Mouse (Mus musculus): Measurements from ENCODE around the gene 4930544D05Rik. TPM values are rescaled to one million over a fixed set of nuclear protein-coding genes. Genes with fewer than 3 reads are reported as not detected.
A peak's percentile ranks its signal among the peaks of the same experiment; 100 is the strongest.

Gene 4930544D05Rik
- polyA plus RNA-seq, 1 experiment from 2014 or later = not detected

- TF ChIP-seq EP300 (optimal IDR thresholded peaks at IDR 0.05) (no peak), CTCF (IDR thresholded peaks at IDR 0.05; ENCODE audit: low read depth) (no peak)
- DNase-seq (ENCODE audit: low spot score) = peak; percentile 15
- Histone ChIP-seq H3K36me3 (ENCODE audit: control insufficient read depth, insufficient read depth, low read length) (no peaks in the 10 kb centered on the region), H3K27ac (replicated peaks) (no peak within 1 kb of the TSS), H3K4me2 (replicated peaks; ENCODE audit: low read depth) (no peak within 1 kb of the TSS), H3K4me1 (replicated peaks; ENCODE audit: control insufficient read depth, insufficient read depth) (no peaks in the 10 kb centered on the region), H3K9me3 (ENCODE audit: control insufficient read depth, low read length) (no peaks in the 10 kb centered on the region), H3K9ac (ENCODE audit: low read length) (no peak within 1 kb of the TSS), H3K4me3 (ENCODE audit: low read depth, low read length) (no peak within 1 kb of the TSS), H3K27me3 (ENCODE audit: control insufficient read depth, insufficient read depth, low read length) (no peaks in the 10 kb centered on the region)
- WGBS = 29% methylated on average over 5 of the region's 5 CpGs
- ATAC-seq (ENCODE audit: low FRiP score, low TSS enrichment) = no peak
These were observed 23.1 kb downstream of the 4930544D05Rik start, which contains the start of gene Gp1ba for GRCm38 (mm10) chr11:70638714-70639278. Gene Gp1ba, plus strand, starts transcription at chr11:70639122.

DNA sequence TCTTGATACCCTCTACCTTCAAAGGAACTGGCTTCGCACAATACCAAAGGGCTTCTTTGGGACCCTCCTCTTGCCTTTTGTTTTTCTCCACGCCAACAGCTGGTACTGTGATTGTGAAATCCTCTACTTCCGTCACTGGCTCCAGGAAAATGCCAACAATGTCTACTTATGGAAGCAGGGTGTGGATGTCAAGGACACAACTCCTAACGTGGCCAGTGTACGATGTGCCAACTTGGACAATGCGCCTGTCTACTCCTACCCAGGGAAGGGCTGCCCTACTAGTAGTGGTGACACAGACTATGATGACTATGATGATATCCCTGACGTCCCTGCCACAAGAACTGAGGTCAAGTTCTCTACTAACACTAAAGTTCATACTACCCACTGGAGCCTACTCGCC is 24.3 kb downstream of the 4930544D05Rik start:
- no peaks in the 10 kb centered on the region for H3K9me3 ChIP-seq (ENCODE audit: control insufficient read depth, low read length)
- TF ChIP-seq EP300 (optimal IDR thresholded peaks at IDR 0.05) (no peak), CTCF (IDR thresholded peaks at IDR 0.05; ENCODE audit: low read depth) (no peak)
- no peak overlapping the region for H3K4me2 ChIP-seq (replicated peaks; ENCODE audit: low read depth)
- H3K36me3 ChIP-seq (ENCODE audit: control insufficient read depth, insufficient read depth, low read length) = peaks cover 7% of the 10 kb centered on the region
- DNase-seq (ENCODE audit: low spot score) = no peak
- no peak overlapping the region for H3K9ac ChIP-seq (ENCODE audit: low read length)
- no peak overlapping the region for H3K27ac ChIP-seq (replicated peaks)
- H3K4me1 ChIP-seq (replicated peaks; ENCODE audit: control insufficient read depth, insufficient read depth) = no peaks in the 10 kb centered on the region
- H3K27me3 ChIP-seq (ENCODE audit: control insufficient read depth, insufficient read depth, low read length) = no peaks in the 10 kb centered on the region
- no peak for ATAC-seq (ENCODE audit: low FRiP score, low TSS enrichment)
- no peak overlapping the region for H3K4me3 ChIP-seq (ENCODE audit: low read depth, low read length)
- 73% methylated on average over 8 of the region's 8 CpGs for WGBS

- WGBS = 86% methylated on average over 7 of the region's 7 CpGs
- ATAC-seq (ENCODE audit: low FRiP score, low TSS enrichment) = no peak
These were observed 25.6 kb downstream of the 4930544D05Rik start for GRCm38 (mm10) chr11:70641241-70641640.

GRCm38 (mm10) chr11:70643051-70643450 is 27.4 kb downstream of the 4930544D05Rik start:
- H3K4me1 ChIP-seq (replicated peaks; ENCODE audit: control insufficient read depth, insufficient read depth) = peaks cover 3% of the 10 kb centered on the region
- WGBS = 89% methylated on average over 6 of the region's 6 CpGs
- peaks cover 10% of the 10 kb centered on the region for H3K36me3 ChIP-seq (ENCODE audit: control insufficient read depth, insufficient read depth, low read length)
- no peak for ATAC-seq (ENCODE audit: low FRiP score, low TSS enrichment)
- DNase-seq (ENCODE audit: low spot score) = no peak
- TF ChIP-seq EP300 (optimal IDR thresholded peaks at IDR 0.05) = no peak
- TF ChIP-seq CTCF (IDR thresholded peaks at IDR 0.05; ENCODE audit: low read depth) = no peak
- no peak overlapping the region for H3K4me2 ChIP-seq (replicated peaks; ENCODE audit: low read depth)
- no peaks in the 10 kb centered on the region for H3K27me3 ChIP-seq (ENCODE audit: control insufficient read depth, insufficient read depth, low read length)
- no peak overlapping the region for H3K27ac ChIP-seq (replicated peaks)
- H3K9ac ChIP-seq (ENCODE audit: low read length) = no peak overlapping the region
- no peak overlapping the region for H3K4me3 ChIP-seq (ENCODE audit: low read depth, low read length)
- no peaks in the 10 kb centered on the region for H3K9me3 ChIP-seq (ENCODE audit: control insufficient read depth, low read length)

More at GRCm38 (mm10) chr11:70641241-70641640, 25.6 kb downstream of the 4930544D05Rik start:
- Histone ChIP-seq H3K9me3 (ENCODE audit: control insufficient read depth, low read length) (no peaks in the 10 kb centered on the region), H3K4me2 (replicated peaks; ENCODE audit: low read depth) (no peak overlapping the region), H3K36me3 (ENCODE audit: control insufficient read depth, insufficient read depth, low read length) (peaks cover 10% of the 10 kb centered on the region), H3K4me1 (replicated peaks; ENCODE audit: control insufficient read depth, insufficient read depth) (peaks cover 3% of the 10 kb centered on the region), H3K27me3 (ENCODE audit: control insufficient read depth, insufficient read depth, low read length) (no peaks in the 10 kb centered on the region), H3K4me3 (ENCODE audit: low read depth, low read length) (no peak overlapping the region), H3K27ac (replicated peaks) (no peak overlapping the region), H3K9ac (ENCODE audit: low read length) (no peak overlapping the region; the same call in 1 of the 2 replicates)
- TF ChIP-seq CTCF (IDR thresholded peaks at IDR 0.05; ENCODE audit: low read depth) = no peak
- no peak for TF ChIP-seq EP300 (optimal IDR thresholded peaks at IDR 0.05)
- no peak for DNase-seq (ENCODE audit: low spot score)

- Histone ChIP-seq H3K4me2 (replicated peaks; ENCODE audit: low read depth) (no peak overlapping the region), H3K9ac (ENCODE audit: low read length) (no peak overlapping the region), H3K36me3 (ENCODE audit: control insufficient read depth, insufficient read depth, low read length) (peaks cover 15% of the 10 kb centered on the region), H3K4me1 (replicated peaks; ENCODE audit: control insufficient read depth, insufficient read depth) (peaks cover 3% of the 10 kb centered on the region), H3K9me3 (ENCODE audit: control insufficient read depth, low read length) (no peaks in the 10 kb centered on the region), H3K27me3 (ENCODE audit: control insufficient read depth, insufficient read depth, low read length) (no peaks in the 10 kb centered on the region), H3K27ac (replicated peaks) (no peak overlapping the region), H3K4me3 (ENCODE audit: low read depth, low read length) (no peak overlapping the region)
- 98% methylated on average over 8 of the region's 8 CpGs for WGBS
- TF ChIP-seq EP300 (optimal IDR thresholded peaks at IDR 0.05) = no peak
- no peak for TF ChIP-seq CTCF (IDR thresholded peaks at IDR 0.05; ENCODE audit: low read depth)
- ATAC-seq (ENCODE audit: low FRiP score, low TSS enrichment) (no peak), DNase-seq (ENCODE audit: low spot score) (no peak)
These were observed 29.0 kb downstream of the 4930544D05Rik start for GRCm38 (mm10) chr11:70644564-70645103.

Measured in stomach, postnatal 0 days (tissue).